Mouse (Mus musculus) layer of hippocampus, adult 9-10 months (tissue): Measurements from ENCODE around the gene Lin28a.
"Not testable (repeated sequence)": the region's sequence is repeated elsewhere in the genome, so short reads cannot be mapped to it uniquely, and the experiment has no call there.

Experiments used
- DNase-seq: peaks from one replicate; pipeline ENCODE4 v3.0.0; 2022; ENCODE audit warnings: low spot score

Lin28a gene

DNA sequence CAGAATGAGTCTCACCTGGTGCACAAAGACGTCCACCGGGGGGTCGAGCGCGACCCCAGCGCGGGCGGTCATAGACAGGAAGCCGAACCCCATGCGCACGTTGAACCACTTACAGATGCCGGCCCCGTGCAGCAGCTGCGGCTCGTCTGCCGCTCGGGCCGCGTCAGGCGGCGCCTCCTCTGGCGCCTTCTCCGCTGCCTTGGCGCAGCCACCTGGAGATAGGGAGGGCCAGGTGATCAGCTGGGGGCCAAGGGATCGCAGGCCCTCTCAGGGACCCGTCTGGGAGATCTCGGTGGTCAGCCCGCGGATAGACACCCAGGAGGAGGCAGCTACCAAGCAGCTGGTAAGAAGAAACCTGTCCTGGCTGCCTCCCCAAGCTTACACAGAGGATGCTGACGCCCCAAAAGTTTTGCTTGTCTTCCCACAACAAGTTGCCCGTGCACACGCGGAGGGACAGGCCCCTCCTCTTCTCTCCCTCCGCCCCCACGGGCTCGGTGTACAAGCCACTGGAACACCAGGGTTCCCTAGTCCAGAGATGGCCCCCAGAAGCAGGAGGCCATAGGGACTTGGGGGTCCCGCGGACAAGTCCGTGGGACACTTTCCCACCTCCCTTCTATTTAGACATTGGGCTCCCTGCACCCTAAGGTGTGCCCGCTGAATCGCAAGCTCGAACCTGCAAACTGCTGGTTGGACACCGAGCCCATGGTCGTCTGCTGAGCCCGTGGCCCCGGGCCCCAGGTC, 433 bp downstream of the Lin28a start:
- no peak for DNase-seq

- no peak for DNase-seq
Measured at GRCm38 (mm10) chr4:134017201-134017865, 1.3 kb downstream of the Lin28a start.

DNA sequence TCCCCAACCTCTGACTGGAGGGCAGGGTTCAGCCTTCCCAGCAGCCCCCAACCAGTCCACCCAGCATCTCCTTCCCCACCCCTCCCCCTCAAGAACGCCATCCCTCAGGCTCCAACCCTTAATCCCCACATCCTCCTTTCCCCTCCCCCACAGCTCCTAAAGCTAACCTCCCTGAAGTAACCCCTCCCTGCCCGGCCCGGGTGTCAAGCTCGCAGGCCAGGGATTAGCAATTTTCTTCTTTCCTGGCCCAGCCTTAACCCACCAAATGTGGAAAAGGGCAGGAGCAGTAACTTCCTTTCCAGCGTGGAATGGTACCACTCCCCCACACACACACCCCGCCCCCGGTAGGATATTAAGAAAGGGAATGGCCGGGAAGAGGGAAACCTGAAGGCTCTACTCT, 1.9 kb downstream of the Lin28a start:
- DNase-seq, result no peak

GRCm38 (mm10) chr4:134016208-134016607, 2.4 kb downstream of the Lin28a start:
- DNase-seq, result no peak

- no peak for DNase-seq
Measured at GRCm38 (mm10) chr4:134012858-134013528, 5.6 kb downstream of the Lin28a start.

DNA sequence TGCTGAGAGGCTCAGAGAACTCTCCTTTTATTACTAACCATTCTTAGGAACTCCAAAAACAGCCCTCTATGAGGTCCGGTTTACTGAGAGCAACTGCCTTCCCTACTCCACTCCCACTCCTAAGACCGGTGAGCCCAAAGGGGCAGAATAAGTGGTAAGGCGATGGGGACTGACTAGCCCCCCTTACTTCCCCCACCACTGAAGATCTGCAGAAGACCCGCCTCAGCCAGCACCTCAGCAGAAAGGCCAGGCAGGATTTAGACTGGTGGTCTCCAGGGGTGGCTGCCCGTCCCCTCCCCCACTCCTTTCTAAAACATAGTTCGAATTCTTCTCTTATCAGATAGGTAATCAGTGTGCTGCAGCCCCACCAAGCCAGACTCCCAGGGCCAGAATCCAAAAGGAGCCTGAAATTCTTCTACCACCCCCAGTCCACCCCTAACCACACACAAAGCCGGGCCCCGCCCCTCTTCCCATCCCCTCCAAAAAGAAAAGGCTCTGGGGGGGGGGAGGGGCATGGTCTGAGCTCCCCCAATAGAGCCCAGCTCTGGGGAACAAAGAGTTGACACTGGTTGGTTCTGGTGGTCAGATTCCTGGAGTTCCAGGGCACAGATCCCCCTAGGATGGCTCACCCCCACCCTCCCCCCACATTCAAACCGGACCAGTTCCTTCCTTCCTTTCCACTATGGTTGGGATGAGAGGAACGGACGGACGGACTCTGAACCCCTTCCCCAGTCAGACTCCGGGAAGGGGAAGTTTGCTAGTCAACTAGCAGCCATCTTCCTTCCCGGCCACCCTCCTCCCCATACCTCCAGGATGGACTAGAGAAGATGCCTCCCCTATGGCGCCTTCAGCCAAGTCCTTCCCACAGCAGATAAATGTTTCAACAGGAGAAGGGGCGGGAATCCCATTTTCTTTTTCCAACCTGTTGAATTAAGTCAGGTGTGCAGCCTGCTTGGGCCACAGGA, 6.9 kb downstream of the Lin28a start:
- no peak for DNase-seq

- no peak for DNase-seq
Measured at GRCm38 (mm10) chr4:134009709-134010108, 8.9 kb downstream of the Lin28a start.

DNA sequence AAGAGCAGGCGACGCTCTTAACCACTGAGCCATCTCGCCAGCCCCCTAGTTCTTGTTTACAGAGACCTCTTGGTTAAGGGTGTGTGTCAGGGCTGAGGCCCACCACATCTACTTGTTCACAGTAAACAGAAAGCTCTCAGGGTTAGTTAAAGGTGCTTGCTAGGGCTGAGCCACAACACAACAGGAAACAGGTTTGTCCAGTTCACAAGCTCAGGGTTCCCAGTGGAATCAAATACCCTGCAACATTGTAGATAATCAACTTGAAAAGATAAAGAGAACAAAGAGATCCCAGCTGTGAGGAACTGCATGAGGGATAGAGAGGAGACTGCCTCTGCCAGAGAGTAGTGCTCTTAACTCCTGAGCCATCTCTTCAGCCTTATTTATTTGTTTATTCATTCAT, 11.8 kb downstream of the Lin28a start:
- DNase-seq, result no peak

GRCm38 (mm10) chr4:134005581-134006358, 12.9 kb downstream of the Lin28a start:
- no peak for DNase-seq

DNA sequence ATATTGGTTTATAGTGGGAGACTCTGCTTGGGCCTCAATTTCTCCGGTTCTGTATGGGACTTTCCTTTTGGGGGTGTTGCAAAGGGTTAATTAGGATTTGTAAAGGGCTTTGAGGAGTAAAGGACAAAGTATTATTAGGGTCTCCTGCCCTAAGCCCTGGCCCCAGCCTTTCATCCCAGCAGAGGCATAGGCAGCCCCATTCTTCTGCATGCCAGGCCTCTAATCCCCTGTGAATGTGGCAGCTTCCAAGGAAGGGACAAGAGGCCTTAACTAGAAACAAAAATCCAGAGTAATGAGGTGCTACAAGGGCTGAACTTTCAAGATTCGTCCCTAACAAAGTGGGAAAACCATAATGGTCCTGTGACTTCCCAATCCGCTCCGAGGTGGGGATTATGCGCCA, 15.7 kb downstream of the Lin28a start:
- DNase-seq, result no peak

GRCm38 (mm10) chr4:134002246-134002645, 16.4 kb downstream of the Lin28a start:
- no peak for DNase-seq

DNA sequence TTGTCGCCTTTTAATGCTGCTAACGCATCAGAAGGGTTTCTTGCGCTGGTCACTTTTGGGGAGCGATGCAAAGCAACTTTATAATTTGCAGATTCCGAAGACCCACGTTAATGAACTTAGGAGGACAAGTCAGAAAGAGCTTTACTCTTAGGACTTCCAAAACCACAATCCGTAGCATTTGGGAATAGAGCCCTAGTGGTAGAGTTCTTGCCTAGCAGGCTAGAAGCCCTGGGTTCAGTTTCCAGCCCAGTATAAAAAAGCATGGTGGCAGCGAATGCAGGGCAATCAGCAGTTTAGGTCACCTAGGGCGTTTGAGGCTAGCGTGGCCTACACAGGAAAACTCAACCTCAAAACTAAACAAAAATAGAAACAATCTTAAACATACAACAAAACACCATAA, 16.9 kb downstream of the Lin28a start:
- no peak for DNase-seq

- peak; percentile 88 for DNase-seq
Measured at GRCm38 (mm10) chr4:134000466-134001438, 17.9 kb downstream of the Lin28a start, which contains the start of gene Dhdds. Dhdds (minus strand) TSS chr4:134000918.

GRCm38 (mm10) chr4:133994697-133995096, 23.9 kb downstream of the Lin28a start:
- DNase-seq, result no peak

GRCm38 (mm10) chr4:133991087-133991660, 27.5 kb downstream of the Lin28a start:
- DNase-seq, result no peak

DNA sequence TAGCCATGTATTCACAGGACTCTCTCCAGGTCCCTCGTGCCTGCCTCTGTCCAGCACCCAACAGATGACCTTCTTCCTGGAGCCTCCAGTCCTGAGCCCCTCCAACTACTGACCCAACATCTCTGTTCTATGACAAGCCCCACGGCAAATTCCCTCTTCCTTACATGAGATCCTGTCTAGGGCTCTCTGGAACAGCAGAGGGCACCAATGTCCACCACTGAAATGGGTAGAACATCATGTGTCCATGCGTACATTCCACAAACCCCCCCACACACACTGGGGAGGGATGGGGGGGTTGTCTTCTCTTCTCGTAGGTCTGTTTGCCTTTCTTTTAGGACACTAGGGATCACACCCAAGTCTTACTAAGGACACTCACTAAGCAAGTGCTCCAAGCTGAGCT, 28.6 kb downstream of the Lin28a start:
- no peak for DNase-seq

DNA sequence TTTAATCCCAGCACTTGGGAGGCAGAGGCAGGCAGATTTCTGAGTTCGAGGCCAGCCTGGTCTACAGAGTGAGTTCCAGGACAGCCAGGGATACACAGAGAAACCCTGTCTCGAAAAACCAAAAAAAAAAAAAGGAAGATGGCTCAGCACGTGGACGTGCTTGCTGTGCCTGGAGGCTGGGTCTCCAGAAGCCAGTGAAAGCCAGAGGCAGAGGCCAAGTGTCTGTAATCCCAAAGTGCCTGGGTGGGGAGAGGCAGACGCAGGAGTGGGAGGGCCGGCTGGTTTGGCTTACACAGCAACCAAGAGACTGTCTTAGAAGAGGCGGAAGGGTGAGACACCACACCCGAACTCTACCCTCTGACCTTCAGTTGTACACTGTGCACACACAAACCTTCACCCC, 30.4 kb downstream of the Lin28a start:
- not testable (repeated sequence) for DNase-seq

DNA sequence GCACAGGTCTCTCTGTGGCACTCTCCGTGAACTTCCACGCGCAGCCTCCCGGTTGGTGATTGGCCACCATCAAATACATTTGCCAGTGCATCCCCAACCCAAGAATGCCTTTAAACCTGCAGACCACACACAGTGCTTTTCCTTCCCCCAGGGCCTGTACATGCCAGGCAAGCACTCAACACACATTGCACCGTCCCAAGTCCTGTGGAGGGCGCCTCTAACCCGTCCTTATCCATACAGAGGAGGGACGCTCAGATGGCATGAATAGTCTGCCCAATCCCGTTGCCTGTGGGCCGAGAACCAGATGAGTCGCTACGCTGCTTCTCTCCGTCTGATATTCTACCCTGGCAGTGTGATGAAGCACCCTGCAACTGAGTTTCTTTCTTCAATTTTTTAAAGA, 35.7 kb downstream of the Lin28a start:
- no peak for DNase-seq

GRCm38 (mm10) chr4:133980496-133980895, 38.1 kb downstream of the Lin28a start:
- no peak for DNase-seq
